Mouse (Mus musculus) kidney, postnatal 0 days (tissue): Measurements from ENCODE around the gene Dlg4. TPM values are rescaled to one million over a fixed set of nuclear protein-coding genes. Genes with fewer than 3 reads are reported as not detected.

ENCODE experiments used
- ATAC-seq: fragments of 200-750 bp; cut with Nextera tagmentation; replicated peaks from 2 replicates; pipeline ENCODE4 v1.8.0; 2017; ENCODE audit warnings: low read depth, moderate number of reproducible peaks, moderate TSS enrichment, moderate library complexity; ENCODE audit not compliant: low FRiP score
- DNase-seq: peaks from one replicate; pipeline ENCODE4 v3.0.0-alpha.2; 2016; ENCODE audit warnings: low spot score
- H3K27ac ChIP-seq: fragments of 300-500 bp; sonication (generic); 2 replicates; pipeline ENCODE4 v1.5.1; 2014; ENCODE audit warnings: mild to moderate bottlenecking
- H3K27me3 ChIP-seq: fragments of 300-500 bp; sonication (generic); 2 replicates; pipeline ENCODE4 v1.6.1; 2014; ENCODE audit warnings: low read length, mixed read lengths; ENCODE audit not compliant: insufficient read depth
- H3K36me3 ChIP-seq: fragments of 300-500 bp; sonication (generic); 2 replicates; pipeline ENCODE4 v1.6.1; 2014; ENCODE audit warnings: low read length, mixed read lengths; ENCODE audit not compliant: insufficient read depth
- H3K4me1 ChIP-seq: fragments of 300-500 bp; sonication (generic); replicated peaks from 2 replicates; pipeline ENCODE4 v1.6.1; 2014; ENCODE audit warnings: antibody characterized with exemption, low read length, mixed read lengths; ENCODE audit not compliant: insufficient read depth
- H3K4me2 ChIP-seq: fragments of 300-500 bp; sonication (generic); 2 replicates; pipeline ENCODE4 v1.6.1; 2014; ENCODE audit warnings: mild to moderate bottlenecking, low read length, moderate library complexity, mixed read lengths
- H3K4me3 ChIP-seq: fragments of 300-500 bp; sonication (generic); replicated peaks from 2 replicates; pipeline ENCODE4 v1.5.1; 2014; ENCODE audit warnings: low read depth, low read length
- H3K9ac ChIP-seq: fragments of 300-500 bp; sonication (generic); 2 replicates; pipeline ENCODE4 v1.6.1; 2014; ENCODE audit warnings: low read depth, low read length
- H3K9me3 ChIP-seq: fragments of 300-500 bp; sonication (generic); replicated peaks from 2 replicates; pipeline ENCODE4 v1.6.1; 2016; ENCODE audit warnings: low read length, inconsistent platforms, mixed read lengths
- CTCF ChIP-seq: IDR thresholded peaks from 2 replicates; pipeline ENCODE4 v1.5.1; 2016; ENCODE audit warnings: antibody characterized with exemption, low read depth, mild to moderate bottlenecking, moderate library complexity
- WGBS: fragments of 180-500 bp; shearing (Covaris S2); extraction: QIAGEN DNeasy Blood & Tissue Kit; methylation state at CpG from one replicate; pipeline ENCODE4 v1.1.7; 2014; 5-methylcytosine and 5-hydroxymethylcytosine counted together
- polyA plus RNA-seq: library from polyadenylated mRNA; unstranded; fragments of >200 nt; fragmentation: Nextera tagmentation; extraction: Ambion mirVana; gene quantifications from 2 replicates; pipeline ENCODE4 v1.2.1, GENCODE M21; 2015

Dlg4 gene
- polyA plus RNA-seq, 1 experiment from 2014 or later: 4.3 TPM

GRCm38 (mm10) chr11:70000396-70000898 lies 16.3 kb upstream of the Dlg4 start, which contains the start of gene Dvl2:
Gene Dvl2 (plus strand): TSS chr11:70000595.
- peaks cover 20% of the 10 kb centered on the region; the same call in 1 of the 2 replicates for H3K4me1 ChIP-seq
- WGBS: under 1% methylated on average over 48 of the region's 48 CpGs
- peak within 1 kb of the TSS; percentile 89 for H3K27ac ChIP-seq
- H3K9ac ChIP-seq: peak within 1 kb of the TSS; percentile 78
- H3K9me3 ChIP-seq: no peaks in the 10 kb centered on the region
- DNase-seq: peak; percentile 99
- no peaks in the 10 kb centered on the region for H3K27me3 ChIP-seq
- peaks cover 22% of the 10 kb centered on the region for H3K36me3 ChIP-seq
- no peak for TF ChIP-seq CTCF
- ATAC-seq: peak; percentile 47
- H3K4me3 ChIP-seq: peak within 1 kb of the TSS; percentile 70
- H3K4me2 ChIP-seq: peak within 1 kb of the TSS; percentile 78

GRCm38 (mm10) chr11:70001159-70001558 lies 15.6 kb upstream of the Dlg4 start:
- whole genome bisulfite sequencing: 11% methylated on average over 8 of the region's 8 CpGs
- Histone ChIP-seq H3K9me3 (no peaks in the 10 kb centered on the region), H3K9ac (peak overlapping the region; percentile 78), H3K4me2 (peak overlapping the region; percentile 78), H3K27ac (peak overlapping the region; percentile 89), H3K4me3 (peak overlapping the region; percentile 70), H3K4me1 (peaks cover 20% of the 10 kb centered on the region; the same call in 1 of the 2 replicates), H3K27me3 (no peaks in the 10 kb centered on the region), H3K36me3 (peaks cover 27% of the 10 kb centered on the region)
- DNase-seq: no peak
- no peak for TF ChIP-seq CTCF
- ATAC-seq: no peak

GRCm38 (mm10) chr11:70001865-70002264 lies 14.9 kb upstream of the Dlg4 start:
- H3K27ac ChIP-seq: no peak overlapping the region
- no peaks in the 10 kb centered on the region for H3K27me3 ChIP-seq
- peak overlapping the region; percentile 70 for H3K4me3 ChIP-seq
- H3K36me3 ChIP-seq: peaks cover 32% of the 10 kb centered on the region
- TF ChIP-seq CTCF: peak; percentile 68
- H3K4me1 ChIP-seq: peaks cover 20% of the 10 kb centered on the region; the same call in 1 of the 2 replicates
- DNase-seq (peak; percentile 70), ATAC-seq (no peak)
- no peak overlapping the region for H3K9ac ChIP-seq
- H3K9me3 ChIP-seq: no peaks in the 10 kb centered on the region
- H3K4me2 ChIP-seq: peak overlapping the region; percentile 78

GRCm38 (mm10) chr11:70002471-70002870 lies 14.3 kb upstream of the Dlg4 start:
- H3K27ac ChIP-seq: no peak overlapping the region
- H3K4me1 ChIP-seq: peaks cover 20% of the 10 kb centered on the region; the same call in 1 of the 2 replicates
- H3K4me2 ChIP-seq: peak overlapping the region; percentile 78
- no peaks in the 10 kb centered on the region for H3K9me3 ChIP-seq
- no peak overlapping the region for H3K9ac ChIP-seq
- no peak for DNase-seq
- TF ChIP-seq CTCF: no peak
- ATAC-seq: no peak
- H3K4me3 ChIP-seq: peak overlapping the region; percentile 70; the same call in 1 of the 2 replicates
- H3K36me3 ChIP-seq: peaks cover 38% of the 10 kb centered on the region
- WGBS: 84% methylated on average over 2 of the region's 2 CpGs
- H3K27me3 ChIP-seq: no peaks in the 10 kb centered on the region

GRCm38 (mm10) chr11:70005521-70005920 lies 11.2 kb upstream of the Dlg4 start:
- TF ChIP-seq CTCF: peak; percentile 62
- 0 out of 2 replicates have a peak, but pooled peaks have one; percentile 27 for ATAC-seq
- Histone ChIP-seq H3K36me3 (peaks cover 51% of the 10 kb centered on the region), H3K9me3 (no peaks in the 10 kb centered on the region), H3K27me3 (no peaks in the 10 kb centered on the region), H3K9ac (no peak overlapping the region), H3K4me3 (no peak overlapping the region), H3K4me1 (peaks cover 20% of the 10 kb centered on the region; the same call in 1 of the 2 replicates), H3K4me2 (no peak overlapping the region), H3K27ac (no peak overlapping the region)
- WGBS: 59% methylated on average over 5 of the region's 5 CpGs
- DNase-seq: no peak

- Histone ChIP-seq H3K27ac (no peak overlapping the region), H3K27me3 (no peaks in the 10 kb centered on the region), H3K9ac (no peak overlapping the region), H3K36me3 (peaks cover 75% of the 10 kb centered on the region), H3K4me2 (no peak overlapping the region), H3K9me3 (no peaks in the 10 kb centered on the region), H3K4me1 (peaks cover 5% of the 10 kb centered on the region; the same call in 1 of the 2 replicates), H3K4me3 (no peak overlapping the region)
- WGBS: 76% methylated on average over 6 of the region's 6 CpGs
- DNase-seq (no peak), ATAC-seq (no peak)
- no peak for TF ChIP-seq CTCF
Observed at GRCm38 (mm10) chr11:70010033-70010432, 6.7 kb upstream of the Dlg4 start.

- H3K4me3 ChIP-seq: no peak overlapping the region
- no peaks in the 10 kb centered on the region for H3K27me3 ChIP-seq
- no peak for DNase-seq
- 83% methylated on average over 12 of the region's 12 CpGs for WGBS
- H3K36me3 ChIP-seq: peaks cover 71% of the 10 kb centered on the region
- no peak overlapping the region for H3K9ac ChIP-seq
- ATAC-seq: no peak
- no peaks in the 10 kb centered on the region for H3K9me3 ChIP-seq
- no peak for TF ChIP-seq CTCF
- no peak overlapping the region for H3K27ac ChIP-seq
- peaks cover 8% of the 10 kb centered on the region; the same call in 1 of the 2 replicates for H3K4me1 ChIP-seq
- no peak overlapping the region for H3K4me2 ChIP-seq
Observed at GRCm38 (mm10) chr11:70010548-70010947, 6.2 kb upstream of the Dlg4 start.
